Mouse (Mus musculus) layer of hippocampus, adult 9-11 months (tissue): ENCODE results near the gene Ankrd13a.

Experiments used
- DNase-seq: peaks from one replicate; pipeline ENCODE4 v3.0.0; 2022

Ankrd13a gene

GRCm38 (mm10) chr5:114774403-114775051 lies at the start of gene Ankrd13a:
Gene Ankrd13a, plus strand, starts transcription at chr5:114774677.
- DNase-seq: peak; percentile 94

DNA sequence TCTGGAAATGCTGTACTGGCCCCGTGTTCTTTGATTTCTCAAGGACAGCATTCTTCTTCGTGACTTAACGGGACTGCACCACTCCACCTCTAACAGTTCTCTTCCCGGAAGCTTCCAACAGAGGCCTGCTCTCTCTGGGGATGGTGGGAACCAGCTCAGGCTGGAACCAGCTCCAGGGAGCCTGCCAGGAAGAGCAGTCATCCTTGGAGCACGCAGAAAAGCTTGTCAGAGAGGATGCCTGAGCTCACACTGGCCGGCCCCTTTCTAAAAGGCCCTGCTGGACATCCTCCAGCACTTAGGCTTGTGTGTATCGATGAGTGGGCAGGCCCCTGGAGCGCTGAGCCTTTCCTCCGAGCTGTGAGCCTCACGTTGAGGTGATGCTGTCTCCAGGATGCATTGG lies 46.3 kb upstream of the Ankrd13a start:
- DNase-seq: no peak

DNA sequence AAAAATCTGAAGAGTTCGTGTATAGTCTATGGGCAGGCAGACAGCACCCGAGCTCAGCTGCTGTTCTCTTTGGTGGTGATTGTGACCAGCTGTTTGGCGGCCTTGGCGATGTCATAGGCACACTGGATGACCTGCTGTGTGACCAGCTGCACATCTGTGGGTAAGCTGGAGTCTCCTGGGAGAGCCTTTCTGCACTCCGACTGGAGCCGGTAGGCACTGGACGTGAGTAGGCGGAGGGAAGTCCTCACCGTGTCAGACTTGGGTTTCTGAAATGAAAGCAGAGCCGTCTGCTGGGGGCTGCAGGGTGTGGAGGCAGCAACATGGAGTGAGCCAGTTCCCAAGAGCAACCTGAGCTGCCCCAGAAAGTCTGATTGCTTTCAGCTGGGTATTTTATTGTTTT lies 44.3 kb upstream of the Ankrd13a start:
- no peak for DNase-seq

- no peak for DNase-seq
Observed at GRCm38 (mm10) chr5:114731498-114731897, 43.0 kb upstream of the Ankrd13a start.

DNA sequence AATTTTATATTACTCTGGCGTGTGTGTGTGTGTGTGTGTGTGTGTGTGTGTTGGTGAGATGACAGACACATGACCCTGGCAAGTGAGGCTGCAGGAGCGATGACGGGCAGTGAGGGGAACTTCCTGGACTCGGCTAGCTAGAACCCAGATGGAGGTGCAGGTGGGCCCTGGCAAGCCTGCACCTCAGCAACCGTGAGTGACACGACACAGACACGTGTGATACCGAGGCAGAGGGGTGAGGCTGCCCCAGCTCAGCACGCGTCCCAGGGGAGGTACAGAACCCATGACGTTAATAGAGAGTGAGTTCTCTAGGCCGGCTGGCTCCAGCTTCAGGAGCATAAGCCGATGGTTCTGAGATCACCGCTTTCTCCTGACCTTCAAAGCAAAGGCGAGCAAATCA lies 42.5 kb upstream of the Ankrd13a start:
- no peak for DNase-seq

DNA sequence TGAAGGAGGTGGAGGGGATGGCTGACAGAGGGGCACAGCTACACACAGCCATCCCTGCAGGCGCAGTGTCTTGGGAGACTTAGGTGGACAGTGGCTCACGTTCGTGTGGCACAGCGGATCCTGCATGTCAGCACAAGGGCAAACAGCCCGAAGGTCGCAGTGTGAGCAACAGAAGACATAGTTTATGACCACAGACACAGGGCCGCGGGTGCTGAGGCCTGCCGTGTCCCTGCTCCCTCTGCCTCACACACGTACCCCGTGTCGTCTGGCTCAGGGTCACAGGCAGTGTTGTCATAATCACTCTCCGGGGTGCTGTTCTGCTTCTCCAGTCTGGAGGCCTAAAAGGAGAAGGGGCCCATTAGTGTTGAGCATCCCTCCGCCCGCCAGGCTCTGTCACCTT lies 40.9 kb upstream of the Ankrd13a start:
- no peak for DNase-seq

DNA sequence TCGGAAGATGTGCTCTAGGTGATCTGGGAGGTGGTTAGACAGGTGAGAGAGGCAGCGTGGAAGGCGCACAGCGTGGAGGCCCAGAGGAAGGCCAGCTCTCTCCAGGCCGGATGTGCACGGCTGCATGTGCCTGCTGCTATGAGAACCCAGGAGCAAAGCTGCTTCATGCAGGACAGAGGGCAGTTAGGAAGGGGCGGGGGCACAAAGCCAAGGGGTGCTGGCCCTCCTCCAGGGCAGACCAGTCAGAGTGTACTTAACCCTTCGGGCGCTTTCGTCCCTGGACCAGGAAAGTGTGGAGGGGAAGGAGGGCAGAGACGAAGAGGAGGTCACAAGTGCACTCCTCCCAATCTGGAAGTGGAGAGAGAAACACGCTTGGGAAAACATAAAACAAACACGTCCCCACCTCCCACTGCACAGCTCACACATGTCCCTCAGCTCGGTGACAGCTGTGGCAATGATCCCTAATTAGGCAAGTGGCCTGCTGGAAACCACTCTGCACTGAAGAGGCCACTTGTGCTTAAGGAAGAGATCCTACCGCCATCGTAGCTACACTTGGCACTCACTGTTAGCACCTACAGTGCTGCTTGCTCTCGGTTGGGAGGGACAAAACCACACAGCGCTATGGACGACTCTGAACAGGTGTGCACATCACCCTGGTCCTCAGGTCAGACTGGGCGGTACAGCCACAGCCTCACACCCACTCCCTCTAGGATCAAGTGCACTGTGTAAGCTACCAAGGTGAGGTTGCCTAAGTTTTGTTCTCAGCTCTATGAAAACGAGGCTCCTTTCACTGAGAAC lies 37.2 kb upstream of the Ankrd13a start:
- DNase-seq: no peak

- DNase-seq: peak; percentile 77
Observed at GRCm38 (mm10) chr5:114738707-114739241, 35.7 kb upstream of the Ankrd13a start.

DNA sequence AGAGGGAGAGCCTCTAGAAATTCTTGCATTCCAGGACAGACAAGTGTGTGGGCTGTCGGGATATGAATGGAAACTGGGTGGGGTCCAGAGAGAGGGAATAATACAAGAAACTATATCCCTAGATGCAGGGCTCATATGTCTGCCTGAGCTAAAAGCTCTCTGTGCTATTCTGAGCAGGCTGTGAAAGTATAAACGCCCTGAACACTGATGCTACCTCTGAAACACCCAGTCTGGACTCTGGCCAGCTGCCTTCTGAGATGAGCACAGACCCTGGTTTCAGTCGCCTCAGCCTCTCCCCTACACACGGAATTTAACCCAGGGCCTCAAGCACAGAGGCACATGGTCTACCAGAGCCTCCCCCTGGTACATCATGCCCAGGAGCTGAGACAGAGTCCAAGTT lies 33.9 kb upstream of the Ankrd13a start:
- no peak for DNase-seq

DNA sequence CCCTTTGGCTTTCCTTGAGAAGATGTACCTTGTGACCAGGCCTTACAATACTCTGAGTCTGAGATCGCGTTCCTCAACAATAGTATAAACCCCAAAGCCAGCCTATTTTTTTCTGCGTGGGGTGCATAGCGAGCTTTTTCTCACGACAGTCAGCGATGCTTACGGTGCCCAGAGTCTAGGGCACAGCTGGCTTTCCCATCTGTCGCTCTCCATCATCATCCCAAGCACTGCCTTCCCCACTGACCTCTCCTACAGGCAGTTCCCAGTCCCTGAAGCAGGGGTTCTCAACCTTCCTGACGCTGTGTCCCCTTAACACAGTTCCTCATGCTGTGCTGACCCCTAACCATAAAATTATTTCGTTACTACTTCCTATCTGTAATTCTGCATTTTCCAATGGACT lies 31.9 kb upstream of the Ankrd13a start:
- no peak for DNase-seq

GRCm38 (mm10) chr5:114742998-114743696 lies 31.3 kb upstream of the Ankrd13a start:
- DNase-seq: peak; percentile 90

DNA sequence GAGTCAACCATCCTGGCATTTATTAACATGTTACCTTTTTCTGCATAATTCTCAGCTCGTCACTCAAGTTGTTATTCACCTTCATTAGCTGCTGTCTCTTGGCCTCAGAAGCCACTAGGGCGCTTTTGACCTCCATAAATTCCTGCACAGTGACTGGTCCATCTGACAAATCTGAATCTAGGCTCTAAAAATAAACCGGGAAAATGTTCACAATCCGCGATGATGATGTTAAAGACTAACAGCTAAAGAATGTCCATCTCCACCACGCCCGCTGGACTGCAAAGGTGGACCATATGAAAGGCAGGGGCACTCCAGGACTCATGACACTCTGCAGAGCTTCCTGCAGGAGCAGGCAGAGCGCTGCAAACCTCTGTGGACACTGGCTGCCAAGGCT lies 30.8 kb upstream of the Ankrd13a start:
- DNase-seq: no peak

DNA sequence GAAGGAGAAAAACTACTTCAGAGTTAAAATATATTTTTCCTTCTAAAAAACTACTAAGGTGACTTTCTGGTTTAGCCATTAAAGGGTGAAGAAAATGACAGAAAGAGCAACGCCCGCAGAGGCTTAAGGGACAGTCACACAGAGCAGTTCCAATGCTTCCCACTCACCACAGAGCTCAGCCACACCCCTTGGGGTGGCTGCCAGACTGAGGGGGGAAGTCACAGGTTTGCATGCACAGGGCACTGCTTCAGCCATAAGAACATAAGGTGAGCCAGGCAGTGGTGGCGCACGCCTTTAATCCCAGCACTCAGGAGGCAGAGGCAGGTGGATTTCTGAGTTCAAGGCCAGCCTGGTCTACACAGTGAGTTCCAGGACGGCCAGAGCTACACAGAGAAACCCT lies 28.9 kb upstream of the Ankrd13a start:
- peak; percentile 85 for DNase-seq

DNA sequence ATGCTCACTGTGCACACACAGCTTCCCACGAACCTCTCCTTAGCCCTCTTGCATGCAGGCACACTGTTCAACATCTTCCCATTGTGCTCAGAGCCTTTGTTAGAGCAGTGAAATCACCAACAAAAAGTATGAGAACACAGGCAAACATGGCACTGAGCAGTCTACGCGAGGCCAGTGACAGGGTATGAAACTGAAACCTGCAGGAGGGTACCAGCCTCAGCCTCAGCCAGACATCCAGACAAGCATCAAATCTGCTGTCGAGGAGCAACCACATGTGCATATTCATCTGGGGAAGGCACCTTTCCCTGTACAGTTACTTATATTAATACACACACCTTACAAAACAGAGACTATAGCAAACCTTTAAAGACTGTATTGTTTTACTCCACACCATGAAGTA lies 27.6 kb upstream of the Ankrd13a start:
- DNase-seq: peak; percentile 30

GRCm38 (mm10) chr5:114747521-114747920 lies 27.0 kb upstream of the Ankrd13a start:
- DNase-seq: peak; percentile 53

DNA sequence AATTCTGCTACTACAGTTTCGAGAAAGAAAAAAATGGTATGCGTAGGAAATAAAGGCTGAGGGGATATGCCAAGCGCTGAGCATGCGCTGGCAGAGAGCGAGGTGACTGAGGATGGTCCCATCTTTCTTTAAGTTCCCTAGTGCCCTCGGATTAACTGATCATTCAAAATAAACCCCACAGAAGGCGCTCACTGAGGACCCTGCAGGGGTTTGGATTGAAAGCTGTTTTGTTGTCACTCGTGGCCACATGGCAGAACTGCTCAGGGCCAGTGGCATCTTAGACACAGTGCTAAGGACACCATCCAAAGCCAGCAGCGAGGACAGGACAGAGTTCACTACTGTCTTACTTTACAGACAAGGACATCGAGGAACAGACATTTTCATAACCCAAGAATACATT lies 24.2 kb upstream of the Ankrd13a start:
- no peak for DNase-seq

DNA sequence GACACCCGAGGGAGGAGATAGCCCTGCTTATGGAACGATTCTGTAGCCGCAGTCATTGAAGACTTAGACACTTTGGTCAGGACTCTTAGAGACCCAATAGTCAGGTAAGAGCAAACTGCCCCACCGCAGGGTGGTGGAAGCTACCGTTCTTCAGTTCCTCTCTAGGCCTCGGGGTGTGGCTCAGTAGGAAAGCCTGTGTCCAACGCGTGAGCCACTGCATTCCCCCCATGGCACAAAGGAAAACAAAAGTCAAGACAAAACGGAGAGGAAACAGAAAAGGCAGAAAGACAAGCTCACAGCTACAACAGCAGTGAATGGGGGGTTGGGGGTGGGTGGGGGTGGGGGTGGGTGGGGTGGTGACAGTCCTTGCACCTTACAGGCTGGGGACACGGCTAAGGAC lies 22.1 kb upstream of the Ankrd13a start:
- no peak for DNase-seq

DNA sequence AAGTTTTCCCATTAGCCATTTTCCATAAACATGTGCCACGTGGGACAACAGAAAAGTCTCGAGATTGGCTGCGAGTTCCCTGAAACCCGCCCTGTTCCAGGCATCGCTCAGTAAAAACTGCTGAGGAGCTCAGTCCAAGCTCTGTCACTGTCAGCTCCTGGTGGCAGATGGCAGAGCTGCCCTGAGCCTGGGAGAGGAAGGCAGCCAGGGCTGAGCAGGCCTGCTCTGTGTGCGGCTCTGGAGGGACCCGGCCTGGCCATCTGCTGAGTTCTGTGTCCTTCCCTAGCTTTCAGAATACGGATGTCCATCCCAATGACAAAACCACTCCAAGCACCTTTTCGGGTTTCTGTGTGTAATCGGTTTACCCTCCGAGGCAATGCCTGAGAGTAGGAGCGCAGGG lies 21.1 kb upstream of the Ankrd13a start:
- DNase-seq: peak; percentile 73

DNA sequence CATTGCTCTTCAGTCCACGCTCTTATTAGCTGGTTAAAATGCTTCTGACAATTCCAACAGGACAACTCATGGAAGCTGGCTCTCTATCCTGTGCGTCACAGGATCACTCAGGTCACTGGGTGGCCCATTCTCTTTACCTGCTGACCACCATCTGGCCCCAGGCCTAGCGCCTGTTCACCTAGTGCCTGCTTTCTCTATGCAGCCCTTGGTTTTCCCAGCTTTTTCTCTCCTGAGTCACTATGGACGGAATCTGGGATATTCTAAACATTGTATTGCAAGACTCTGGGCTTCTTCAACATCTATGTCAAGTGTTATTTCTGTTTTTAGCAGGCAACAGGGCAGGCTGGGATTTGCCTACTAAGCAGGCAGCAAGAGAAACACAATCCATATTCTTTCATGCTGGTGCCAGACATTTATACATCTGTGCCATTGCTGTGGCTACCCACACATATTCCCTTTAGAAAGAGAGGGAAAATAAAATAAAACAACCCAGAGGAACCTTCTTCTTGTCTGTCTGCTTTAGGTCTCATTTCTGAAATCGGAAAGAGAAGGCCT lies 14.9 kb upstream of the Ankrd13a start:
- DNase-seq: no peak

DNA sequence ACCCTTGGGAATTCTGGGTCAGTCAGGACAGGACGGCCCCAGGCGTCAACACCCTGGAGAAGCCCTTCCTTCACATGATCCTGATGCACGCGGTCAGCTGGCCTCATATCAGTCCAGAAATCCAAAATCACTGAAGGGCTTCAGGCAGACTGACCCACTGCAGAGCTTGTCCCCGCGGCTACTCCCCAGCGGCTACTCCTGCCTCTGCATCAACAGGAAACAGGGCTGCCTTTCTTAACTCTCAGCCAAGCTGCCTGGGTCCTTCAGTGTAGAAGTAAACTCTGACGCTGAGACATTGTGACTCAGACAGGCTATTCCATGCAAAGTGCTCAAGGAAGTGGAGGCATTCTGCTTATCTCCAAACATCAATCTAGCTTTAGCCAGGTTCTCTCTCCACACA lies 12.5 kb upstream of the Ankrd13a start:
- DNase-seq: no peak

GRCm38 (mm10) chr5:114764812-114765735 lies 9.4 kb upstream of the Ankrd13a start:
- no peak for DNase-seq

DNA sequence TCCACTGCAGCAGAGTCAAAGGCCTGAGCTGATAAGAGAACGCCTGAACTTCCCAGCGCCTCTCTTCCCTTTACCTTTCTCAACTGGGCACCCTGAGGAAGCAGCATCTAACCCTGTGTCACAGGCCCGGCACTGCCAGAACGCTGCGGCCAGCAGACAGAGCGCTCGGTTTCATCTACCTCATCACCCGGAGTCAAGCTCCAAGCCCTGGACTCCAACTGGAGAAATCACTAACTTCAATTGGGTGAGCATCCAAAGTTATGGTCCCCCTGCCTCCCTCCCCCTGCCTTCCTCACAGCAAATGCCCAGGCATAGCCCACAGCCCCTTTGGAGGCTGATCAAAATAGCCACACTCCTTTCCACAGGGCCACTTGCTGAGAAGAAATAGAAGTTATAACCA lies 7.8 kb upstream of the Ankrd13a start:
- no peak for DNase-seq
